In the genomic region with DNA sequence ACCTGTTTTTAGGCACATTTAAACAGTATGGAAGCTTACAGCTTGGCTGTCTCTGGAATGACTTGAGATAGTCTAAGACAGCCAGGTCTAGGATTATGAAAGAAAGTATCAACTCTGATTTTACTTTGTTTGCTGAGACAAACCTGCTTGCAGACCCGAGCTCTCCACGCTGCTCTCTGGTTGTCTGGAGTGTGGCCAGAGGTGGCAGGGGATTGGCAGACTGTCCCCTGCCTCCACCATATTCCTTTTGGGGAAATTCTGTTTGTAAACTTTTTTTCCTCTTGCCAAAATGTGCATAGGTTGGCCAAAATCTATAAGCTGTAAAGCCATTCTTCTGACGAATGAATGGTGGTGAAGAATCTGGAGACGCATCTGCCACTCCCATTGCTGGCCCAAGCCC, we compare ENCODE assay signal across 17 mouse cellular contexts.
"Had no signal": no experiment of that assay in that cellular context is flagged by ENCODE, and none has a peak within 500 bp of the region (broad histone marks: within the 10 kb centered on the region; RNA-seq: fewer than 3 reads in every experiment).

No protein-coding gene starts in this region.

- H3K4me3 ChIP-seq: kidney, embryonic 15.5 days; left cerebral cortex, adult 2 months; midbrain, embryonic 12.5 days; midbrain, embryonic 15.5 days had no signal

- H3K9me3 ChIP-seq: kidney, embryonic 15.5 days; midbrain, embryonic 12.5 days; midbrain, embryonic 15.5 days had no signal

- H3K27ac ChIP-seq: kidney, embryonic 15.5 days; left cerebral cortex, adult 2 months; liver, embryonic 14.5 days; macrophage; midbrain, embryonic 12.5 days; midbrain, embryonic 15.5 days; stomach, postnatal 0 days had no signal

- H3K4me2 ChIP-seq: kidney, embryonic 15.5 days; liver, embryonic 11.5 days; lung, embryonic 14.5 days; midbrain, embryonic 12.5 days; midbrain, embryonic 15.5 days had no signal

- H3K9ac ChIP-seq: kidney, embryonic 15.5 days; liver, embryonic 14.5 days; liver, postnatal 0 days; lung, embryonic 14.5 days; midbrain, embryonic 12.5 days; midbrain, embryonic 15.5 days had no signal

- ATAC-seq: liver, postnatal 0 days; lung, postnatal 0 days; midbrain, embryonic 15.5 days had no signal

- H3K36me3 ChIP-seq: kidney, embryonic 15.5 days; midbrain, embryonic 12.5 days; midbrain, embryonic 15.5 days had no signal

- DNase-seq: kidney, adult 11 months; kidney, adult 8-10 months; kidney, postnatal 10 days; kidney, postnatal 36 days; layer of hippocampus, postnatal 36 days; liver, postnatal 0 days; lung, embryonic 14.5 days; thymus, postnatal 25 days had no signal

- H3K27me3 ChIP-seq: midbrain, embryonic 12.5 days; midbrain, embryonic 15.5 days had no signal
